Mouse (Mus musculus) embryonic facial prominence, embryonic 14.5 days (tissue): ENCODE data around the gene Oas1h. TPM values are rescaled to one million over a fixed set of nuclear protein-coding genes. Genes with fewer than 3 reads are reported as not detected.
"Not testable (repeated sequence)": the region's sequence is repeated elsewhere in the genome, so short reads cannot be mapped to it uniquely, and the experiment has no call there.

Experiments
- ATAC-seq: fragments of 200-750 bp; cut with Nextera tagmentation; 2 replicates; pipeline ENCODE4 v1.8.0; 2017; ENCODE audit warnings: low read depth, moderate number of reproducible peaks, moderate TSS enrichment
- DNase-seq: peaks from one replicate; pipeline ENCODE4 v3.0.0-alpha.2; 2015; ENCODE audit warnings: low spot score
- H3K27ac ChIP-seq: fragments of 300-500 bp; sonication (generic); replicated peaks from 2 replicates; pipeline ENCODE4 v1.5.1; 2014; ENCODE audit warnings: low read depth, mild to moderate bottlenecking, low read length, moderate library complexity
- H3K27me3 ChIP-seq: fragments of 300-500 bp; sonication (generic); replicated peaks from 2 replicates; pipeline ENCODE4 v1.6.1; 2014; ENCODE audit warnings: low read length; ENCODE audit not compliant: control insufficient read depth, insufficient read depth
- H3K36me3 ChIP-seq: fragments of 300-500 bp; sonication (generic); 2 replicates; pipeline ENCODE4 v1.6.1; 2014; ENCODE audit warnings: low read length, mixed read lengths; ENCODE audit not compliant: control insufficient read depth, insufficient read depth
- H3K4me1 ChIP-seq: fragments of 300-500 bp; sonication (generic); 2 replicates; pipeline ENCODE4 v1.6.1; 2014; ENCODE audit warnings: antibody characterized with exemption, low read length; ENCODE audit not compliant: control insufficient read depth, insufficient read depth
- H3K4me2 ChIP-seq: fragments of 300-500 bp; sonication (generic); 2 replicates; pipeline ENCODE4 v1.6.1; 2014; ENCODE audit warnings: low read depth, mild to moderate bottlenecking, low read length, moderate library complexity, mixed read lengths
- H3K4me3 ChIP-seq: fragments of 300-500 bp; sonication (generic); 2 replicates; pipeline ENCODE4 v1.5.1; 2014; ENCODE audit warnings: low read depth, mild to moderate bottlenecking, low read length
- H3K9ac ChIP-seq: fragments of 300-500 bp; sonication (generic); 2 replicates; pipeline ENCODE4 v1.6.1; 2014; ENCODE audit warnings: low read depth, mild to moderate bottlenecking, low read length, moderate library complexity, mixed read lengths
- H3K9me3 ChIP-seq: fragments of 300-500 bp; sonication (generic); 2 replicates; pipeline ENCODE4 v1.6.1; 2016; ENCODE audit warnings: low read length; ENCODE audit not compliant: control insufficient read depth
- WGBS: fragments of 180-500 bp; shearing (Covaris S2); extraction: QIAGEN DNeasy Blood & Tissue Kit; methylation state at CpG from one replicate; pipeline ENCODE4 v1.1.7; 2014; 5-methylcytosine and 5-hydroxymethylcytosine counted together
- polyA plus RNA-seq: library from polyadenylated mRNA; unstranded; fragments of >200 nt; fragmentation: Nextera tagmentation; extraction: Ambion mirVana; gene quantifications from 2 replicates; pipeline ENCODE4 v1.2.1, GENCODE M21; 2014

The Oas1h gene
- polyA plus RNA-seq, 1 experiment from 2014 or later: not detected

DNA sequence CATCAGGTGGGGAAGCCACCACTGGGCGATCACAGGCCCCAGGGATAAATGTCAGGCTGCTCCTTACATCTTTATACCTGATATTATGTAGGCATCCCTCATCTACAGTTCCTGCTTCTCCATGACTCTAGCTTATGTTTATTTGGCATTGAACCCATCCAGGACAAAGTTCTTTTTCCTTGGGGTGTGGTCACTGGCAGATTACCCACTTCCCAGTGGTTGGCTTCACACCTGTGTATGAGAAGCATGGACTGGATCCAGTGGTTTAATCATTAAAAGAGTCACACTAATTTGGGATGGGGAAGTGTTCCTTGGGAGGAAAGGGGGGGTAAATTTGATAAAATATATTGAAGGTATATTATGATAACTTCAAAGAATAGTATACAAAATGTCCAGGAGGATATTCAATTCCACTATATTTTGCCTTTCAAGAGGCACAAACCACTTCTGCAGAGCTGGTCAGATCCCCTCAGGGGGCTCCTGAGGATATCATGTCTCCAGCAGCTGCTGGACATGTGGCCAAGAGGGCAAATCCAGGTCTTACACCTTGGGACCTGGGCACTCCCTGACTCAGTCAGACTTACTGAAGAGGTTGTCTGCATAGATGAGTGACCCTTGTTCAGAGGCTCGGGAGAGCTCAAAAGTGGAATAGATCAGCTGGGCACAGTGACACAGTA, 30.5 kb downstream of the Oas1h start:
- not testable (repeated sequence) for H3K4me1 ChIP-seq, H3K9ac ChIP-seq, H3K27ac ChIP-seq, H3K9me3 ChIP-seq, H3K36me3 ChIP-seq, ATAC-seq, H3K27me3 ChIP-seq, H3K4me3 ChIP-seq, DNase-seq, H3K4me2 ChIP-seq
- WGBS: 69% methylated on average over 2 of the region's 2 CpGs

DNA sequence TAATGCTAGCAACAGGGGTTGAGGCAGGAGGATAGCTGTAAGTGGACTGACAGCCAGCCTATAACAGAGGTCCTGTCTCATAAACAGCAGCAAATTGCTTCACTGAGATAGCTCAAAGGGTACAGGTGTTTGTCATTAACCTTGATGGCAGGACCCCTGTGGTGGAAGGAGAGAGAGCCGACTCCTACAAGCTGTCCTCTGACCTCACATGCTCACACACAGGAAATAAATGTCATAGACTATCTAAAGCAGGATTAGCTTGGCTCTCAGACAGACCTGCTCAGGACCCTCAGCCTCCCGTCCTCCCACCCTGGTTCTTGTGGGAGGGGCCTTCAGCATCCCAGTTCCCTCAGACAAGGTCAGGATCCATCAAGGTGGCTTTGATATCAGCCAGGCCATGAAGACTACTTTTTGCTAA, 31.0 kb downstream of the Oas1h start:
- Histone ChIP-seq H3K4me2 (no peak overlapping the region), H3K36me3 (no peaks in the 10 kb centered on the region)

DNA sequence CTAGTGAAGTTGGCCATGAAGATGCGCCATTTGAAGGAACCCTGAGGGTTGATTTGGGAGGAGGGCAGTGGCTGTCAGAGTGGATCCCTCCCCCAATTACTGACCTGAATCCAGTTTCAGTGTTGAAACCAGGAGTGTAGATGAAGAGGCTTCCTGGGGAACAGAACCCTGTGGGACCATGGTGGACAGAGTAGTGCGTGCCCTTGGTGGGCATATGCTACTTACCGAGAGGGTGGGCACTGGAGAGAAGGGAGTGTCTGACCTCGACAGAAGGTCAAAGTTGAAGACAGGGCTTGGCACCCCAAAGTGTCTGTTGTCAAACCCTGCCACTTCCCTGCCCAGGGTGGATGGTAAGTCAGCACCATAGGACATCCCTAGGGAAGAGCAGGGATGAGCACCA, 32.6 kb downstream of the Oas1h start:
- H3K27me3 ChIP-seq, H3K36me3 ChIP-seq, H3K4me1 ChIP-seq, DNase-seq, H3K9ac ChIP-seq, H3K9me3 ChIP-seq, H3K4me3 ChIP-seq, H3K27ac ChIP-seq, H3K4me2 ChIP-seq, ATAC-seq: not testable (repeated sequence)
- WGBS: 85% methylated on average over 4 of the region's 4 CpGs

More for the DNA sequence above, 31.0 kb downstream of the Oas1h start:
- WGBS: 22% methylated on average over 2 of the region's 2 CpGs
- no peaks in the 10 kb centered on the region for H3K9me3 ChIP-seq
- H3K4me3 ChIP-seq: no peak overlapping the region
- H3K27ac ChIP-seq: no peak overlapping the region
- no peaks in the 10 kb centered on the region for H3K4me1 ChIP-seq
- DNase-seq (no peak), ATAC-seq (no peak)
- no peaks in the 10 kb centered on the region for H3K27me3 ChIP-seq
- H3K9ac ChIP-seq: no peak overlapping the region

DNA sequence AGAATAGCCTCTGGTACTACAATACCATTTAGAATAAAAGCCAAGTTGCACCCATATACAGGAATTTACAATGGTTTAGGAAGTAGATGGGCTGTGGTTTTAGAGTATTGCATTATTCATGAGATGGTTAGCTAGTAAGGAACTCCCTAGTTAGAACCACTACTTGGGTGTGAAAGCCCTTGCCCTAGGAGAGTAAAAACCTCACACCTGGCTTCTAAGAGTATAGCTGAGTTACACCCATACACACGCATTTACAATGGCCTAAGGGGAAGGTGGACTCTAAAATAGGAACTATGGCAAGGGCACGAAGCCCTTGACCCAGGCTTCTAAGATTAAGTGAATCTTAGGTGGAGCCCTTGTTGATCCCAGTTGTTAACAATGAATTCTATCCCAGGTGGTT, 33.5 kb downstream of the Oas1h start:
- not testable (repeated sequence) for ATAC-seq, H3K27me3 ChIP-seq

DNA sequence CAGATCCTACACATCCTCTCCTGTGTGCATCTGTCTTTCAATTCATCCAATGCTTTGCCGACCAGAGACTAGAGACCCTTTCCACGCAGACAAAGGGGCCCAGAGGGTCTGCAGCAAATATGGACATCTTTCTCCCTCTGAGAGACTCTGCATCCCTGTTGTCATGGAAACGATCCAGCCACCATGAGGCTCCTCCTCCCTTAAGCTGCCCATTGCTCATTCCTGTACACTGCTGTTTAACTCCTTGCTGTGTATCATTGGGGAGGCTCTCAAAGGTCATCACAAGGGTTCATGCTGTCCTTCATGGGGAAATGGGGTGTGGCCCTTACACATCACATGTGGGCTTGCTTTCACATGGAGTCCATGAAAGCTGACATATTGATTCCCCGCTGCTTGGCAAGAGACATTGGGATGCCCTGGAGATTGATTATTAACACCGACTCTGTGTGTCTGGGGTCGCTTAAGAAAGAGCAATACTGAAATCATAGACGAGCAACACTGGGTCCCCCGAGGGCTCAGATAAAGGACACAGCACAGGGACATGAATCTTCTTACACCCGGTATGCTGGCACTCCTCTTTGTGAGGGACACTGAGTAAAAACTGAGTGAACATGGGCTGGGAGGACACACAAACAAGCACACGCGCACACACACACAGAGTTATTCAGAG, 34.1 kb downstream of the Oas1h start:
- H3K27me3 ChIP-seq: no peaks in the 10 kb centered on the region
- 86% methylated on average over 11 of the region's 11 CpGs for WGBS
- H3K9me3 ChIP-seq: no peaks in the 10 kb centered on the region
- H3K9ac ChIP-seq: no peak overlapping the region
- H3K4me1 ChIP-seq: no peaks in the 10 kb centered on the region
- no peak overlapping the region for H3K4me3 ChIP-seq
- H3K27ac ChIP-seq: no peak overlapping the region
- no peaks in the 10 kb centered on the region for H3K36me3 ChIP-seq
- DNase-seq (no peak), ATAC-seq (no peak)
- no peak overlapping the region for H3K4me2 ChIP-seq

More for the DNA sequence above, 33.5 kb downstream of the Oas1h start:
- H3K27ac ChIP-seq, DNase-seq, H3K9me3 ChIP-seq, H3K36me3 ChIP-seq, H3K4me3 ChIP-seq, H3K9ac ChIP-seq, H3K4me2 ChIP-seq, H3K4me1 ChIP-seq: not testable (repeated sequence)
- WGBS: 77% methylated on average over 2 of the region's 2 CpGs

DNA sequence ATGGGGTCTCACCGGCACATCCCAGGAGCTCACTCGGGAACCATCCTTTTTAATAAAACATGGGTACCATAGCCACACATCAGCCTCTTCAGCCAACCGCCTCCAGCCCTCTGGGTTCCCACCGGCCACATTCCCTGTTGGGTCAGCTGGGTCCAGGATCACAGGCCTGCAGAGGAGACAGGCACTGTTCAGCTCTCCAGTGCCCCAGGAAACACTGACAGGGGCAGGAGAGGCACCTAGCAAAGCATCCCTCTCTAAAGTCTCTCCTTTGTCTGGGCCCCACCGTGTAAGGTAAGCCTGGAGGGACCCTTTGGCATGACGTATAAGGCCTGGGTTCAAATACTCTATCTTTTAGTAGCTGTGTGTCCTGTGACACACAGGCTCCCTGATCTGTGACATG, 37.1 kb downstream of the Oas1h start:
- DNase-seq: no peak
- H3K4me2 ChIP-seq: no peak overlapping the region
- H3K27ac ChIP-seq: no peak overlapping the region
- H3K4me1 ChIP-seq: no peaks in the 10 kb centered on the region
- 89% methylated on average over 6 of the region's 6 CpGs for WGBS
- no peaks in the 10 kb centered on the region for H3K9me3 ChIP-seq
- no peaks in the 10 kb centered on the region for H3K36me3 ChIP-seq
- no peak overlapping the region for H3K9ac ChIP-seq
- H3K4me3 ChIP-seq: no peak overlapping the region
- no peaks in the 10 kb centered on the region for H3K27me3 ChIP-seq
- ATAC-seq: no peak

DNA sequence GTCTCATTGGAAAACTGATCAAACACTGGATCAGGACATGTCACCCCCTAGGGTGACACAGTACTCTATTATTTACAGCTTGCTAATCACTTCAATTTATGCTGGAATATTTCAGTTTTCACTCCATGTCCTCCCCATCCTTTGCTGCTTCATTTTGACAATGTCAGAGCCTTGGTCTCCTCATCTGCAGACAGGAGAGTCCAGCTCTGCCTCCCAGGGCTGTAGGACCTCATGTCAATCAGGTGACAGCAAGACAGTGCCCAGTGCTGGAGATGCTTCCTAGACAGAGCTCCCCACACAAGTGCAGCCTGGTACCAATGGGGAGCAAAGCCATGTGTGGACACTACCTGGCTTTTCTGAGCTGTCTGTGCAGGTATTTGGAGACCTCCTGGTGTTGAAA, 37.5 kb downstream of the Oas1h start:
- Histone ChIP-seq H3K27me3 (no peaks in the 10 kb centered on the region), H3K36me3 (no peaks in the 10 kb centered on the region), H3K4me1 (no peaks in the 10 kb centered on the region), H3K9me3 (no peaks in the 10 kb centered on the region), H3K4me2 (no peak overlapping the region), H3K4me3 (no peak overlapping the region), H3K9ac (no peak overlapping the region), H3K27ac (no peak overlapping the region)
- DNase-seq: no peak
- ATAC-seq: no peak

DNA sequence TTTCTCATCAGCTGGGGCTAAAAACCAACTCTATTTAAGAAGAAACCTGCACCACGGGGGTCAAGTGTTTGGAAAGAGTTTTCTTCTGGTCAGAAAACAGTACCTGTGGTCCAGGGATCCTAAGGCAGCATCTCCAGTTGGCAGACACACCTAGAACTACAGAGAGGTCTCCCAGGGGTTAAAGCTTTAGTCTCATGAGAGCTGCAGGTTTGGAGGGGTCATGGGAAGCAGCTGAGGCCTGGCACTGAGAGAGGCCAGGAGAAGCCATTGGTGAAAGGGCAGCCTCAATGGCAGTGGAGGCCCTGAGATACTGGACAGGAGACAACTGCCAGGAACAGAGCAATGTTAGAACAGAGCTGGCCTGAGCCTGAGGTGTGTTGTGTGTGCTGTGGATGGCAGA, 39.4 kb downstream of the Oas1h start:
- no peak for DNase-seq
- WGBS: 56% methylated on average over 1 of the region's 1 CpGs

DNA sequence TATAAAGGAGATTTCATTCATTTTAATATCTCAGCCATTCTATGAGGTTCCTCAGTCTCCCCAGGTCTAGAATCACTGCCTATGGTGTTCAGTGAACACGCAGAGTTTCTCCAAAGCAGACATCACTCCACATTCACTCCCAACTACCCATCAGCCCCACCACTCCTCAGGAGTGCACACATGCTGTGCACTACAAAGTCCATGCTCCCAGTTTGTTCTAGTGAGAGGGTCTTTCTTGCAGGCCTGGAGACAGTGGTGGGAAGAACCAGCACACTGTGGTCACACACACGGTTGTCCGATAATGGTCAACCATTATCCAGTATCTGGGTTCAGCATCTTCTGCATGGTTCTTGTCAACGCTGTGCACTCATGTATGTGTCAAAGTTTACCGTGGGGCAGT, 40.8 kb downstream of the Oas1h start:
- 89% methylated on average over 5 of the region's 5 CpGs for WGBS
- H3K9ac ChIP-seq: no peak overlapping the region

More for the DNA sequence above, 39.4 kb downstream of the Oas1h start:
- Histone ChIP-seq H3K36me3 (no peaks in the 10 kb centered on the region), H3K9ac (no peak overlapping the region), H3K4me3 (no peak overlapping the region), H3K4me2 (no peak overlapping the region), H3K4me1 (no peaks in the 10 kb centered on the region), H3K27ac (no peak overlapping the region), H3K9me3 (no peaks in the 10 kb centered on the region), H3K27me3 (no peaks in the 10 kb centered on the region)
- ATAC-seq: no peak

More for the DNA sequence above, 40.8 kb downstream of the Oas1h start:
- Histone ChIP-seq H3K9me3 (no peaks in the 10 kb centered on the region), H3K36me3 (no peaks in the 10 kb centered on the region), H3K27ac (no peak overlapping the region), H3K27me3 (no peaks in the 10 kb centered on the region), H3K4me2 (no peak overlapping the region), H3K4me3 (no peak overlapping the region), H3K4me1 (no peaks in the 10 kb centered on the region)
- ATAC-seq (no peak), DNase-seq (no peak)
